Mouse (Mus musculus) kidney, postnatal 4 days (tissue): ENCODE data around the gene Ccdc167.

Experiments used
- DNase-seq, 2 experiments: peaks; one replicate each; pipeline ENCODE4 v3.0.0; 2021; ENCODE audit warnings: mixed read lengths in 2 of 2

The Ccdc167 gene

DNA sequence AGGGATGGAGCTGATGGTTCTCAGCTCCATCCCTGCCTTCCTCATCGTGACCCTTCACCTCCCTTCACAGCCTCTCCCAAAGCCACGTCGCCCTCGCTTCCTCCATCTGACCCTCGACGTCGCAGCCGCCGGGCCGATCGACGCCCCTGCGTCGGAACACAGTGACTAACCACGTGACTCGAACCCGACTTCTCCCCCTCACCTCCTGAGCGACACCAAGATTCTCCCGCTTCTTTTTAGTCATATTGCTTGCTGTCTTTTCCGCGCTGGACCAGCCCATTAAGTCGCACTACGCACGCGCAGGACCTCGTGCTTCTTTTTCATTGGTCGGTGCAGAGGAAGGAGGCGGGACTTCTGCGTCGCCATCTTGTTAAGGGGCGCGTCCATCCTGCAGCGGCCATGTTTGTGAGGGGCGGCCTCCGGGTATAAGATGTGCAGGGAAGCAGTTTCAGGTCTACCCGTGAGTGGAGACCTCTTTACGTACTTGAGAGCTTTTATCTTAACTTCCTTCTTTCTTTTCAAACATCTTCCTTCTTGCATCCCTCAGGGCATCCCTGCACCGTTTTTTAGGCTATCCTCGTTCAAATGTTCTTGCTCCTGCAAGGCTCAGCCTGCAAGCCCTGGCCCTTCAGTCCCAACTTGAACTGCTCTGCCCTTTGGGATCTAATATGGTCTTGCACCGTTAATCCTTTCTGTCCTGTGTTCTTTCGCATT lies at the start of gene Ccdc167:
Gene Ccdc167, minus strand, starts transcription at position 313 of the 714 bp plus-strand sequence.
- peak; percentile 96 to 97 for DNase-seq

DNA sequence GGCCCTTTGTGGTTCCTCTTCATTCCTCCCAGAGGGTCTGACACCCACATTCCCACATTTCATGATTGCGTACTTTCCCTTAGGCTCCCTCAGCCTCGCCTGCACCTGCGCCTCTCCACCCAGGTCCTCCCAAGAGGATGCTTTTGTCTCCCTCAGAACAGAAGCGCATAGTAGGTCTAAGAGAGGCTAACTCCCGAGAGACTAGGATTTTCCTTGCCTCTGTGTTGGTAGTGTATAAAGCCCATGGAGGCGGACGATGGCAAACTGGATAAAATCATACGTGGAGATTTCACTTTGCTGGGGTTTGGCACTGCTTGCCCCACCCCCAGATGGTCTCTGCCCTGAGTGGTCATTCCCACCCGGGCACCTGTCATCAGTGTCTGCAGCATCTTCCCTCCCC lies 48.5 kb upstream of the Ccdc167 start:
- no peak for DNase-seq

DNA sequence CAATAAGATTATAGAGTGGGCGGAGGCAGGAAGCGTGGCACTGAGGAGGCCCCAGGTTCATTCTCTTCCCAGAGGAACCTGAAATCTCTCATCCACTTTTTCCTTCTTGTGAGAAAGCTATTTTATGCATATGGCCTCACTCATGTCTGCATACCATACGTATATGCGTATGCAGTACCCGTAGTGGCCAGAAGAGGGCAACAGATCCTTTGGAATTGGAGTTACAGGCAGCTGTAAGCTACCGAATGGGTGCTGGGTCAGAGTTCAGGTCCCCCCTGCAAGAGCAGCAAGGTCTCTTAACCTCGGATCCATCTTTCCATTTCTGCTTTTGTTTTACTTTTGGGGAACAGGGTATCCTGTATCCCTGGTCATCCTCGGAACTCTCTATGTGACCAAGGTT lies 45.7 kb upstream of the Ccdc167 start:
- peak; percentile 77 to 80 for DNase-seq

DNA sequence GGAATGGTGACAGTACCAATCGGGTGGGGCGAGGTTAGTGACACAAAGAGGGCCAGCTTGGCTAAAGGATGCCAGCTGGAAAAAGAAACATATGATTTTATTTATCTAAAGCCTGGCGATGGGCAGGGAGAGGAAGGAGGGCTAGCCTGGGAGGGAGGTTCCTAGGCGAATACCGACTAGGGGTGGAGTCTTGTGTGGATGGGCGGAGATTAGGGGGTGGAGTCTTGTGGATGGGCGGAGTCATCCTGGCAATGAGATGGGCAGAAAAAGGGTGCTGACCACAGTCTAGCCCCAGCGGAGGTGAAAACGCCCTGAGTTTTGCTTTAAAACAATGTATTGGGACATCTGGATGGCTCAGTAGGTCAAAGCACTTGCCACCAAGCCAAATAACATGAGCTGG lies 45.1 kb upstream of the Ccdc167 start:
- DNase-seq, result no peak

DNA sequence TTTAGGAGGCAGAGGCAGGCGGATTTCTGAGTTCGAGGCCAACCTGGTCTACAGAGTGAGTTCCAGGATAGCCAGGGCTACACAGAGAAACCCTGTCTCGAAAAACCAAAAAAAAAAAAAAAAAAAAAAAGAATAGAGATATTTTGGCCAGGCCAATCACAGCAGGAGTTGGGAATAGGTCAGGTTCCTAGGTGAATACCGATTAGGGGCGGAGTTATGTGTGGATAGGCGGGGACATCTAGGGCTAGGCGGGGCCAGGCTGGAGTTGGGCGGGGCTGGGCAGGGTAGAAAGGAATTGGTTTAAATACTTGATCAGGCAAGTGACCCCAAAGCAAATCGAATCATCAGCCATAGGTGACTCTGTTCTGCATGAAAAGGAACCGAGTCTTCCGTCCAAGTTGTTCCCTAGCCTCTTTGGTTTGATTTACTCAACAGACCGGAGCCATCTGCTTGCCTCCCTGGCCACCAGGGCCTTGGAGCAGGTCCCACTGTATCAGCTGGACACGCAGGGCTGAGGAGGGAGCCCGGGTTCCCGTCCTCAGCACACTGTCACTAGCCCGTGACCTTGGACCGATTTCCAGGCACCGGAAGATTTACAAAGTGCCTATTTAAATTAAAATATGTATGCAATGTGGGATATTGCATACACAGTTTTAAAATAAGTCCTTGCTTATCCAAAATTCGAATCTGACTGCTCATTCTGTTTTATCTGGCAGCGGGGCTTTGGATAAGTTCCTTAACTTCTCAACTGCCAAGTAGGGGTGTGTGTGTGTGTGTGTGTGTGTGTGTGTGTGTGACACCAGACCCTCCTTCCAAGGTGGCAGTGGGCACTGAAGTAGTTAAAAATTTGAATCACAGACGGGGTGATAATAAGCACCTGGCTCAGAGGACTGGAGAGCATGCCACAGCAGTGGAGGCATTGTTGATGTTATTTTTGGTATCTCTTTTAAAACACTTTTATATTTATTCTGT lies 43.8 kb upstream of the Ccdc167 start:
- peak; percentile 33 to 41 for DNase-seq

DNA sequence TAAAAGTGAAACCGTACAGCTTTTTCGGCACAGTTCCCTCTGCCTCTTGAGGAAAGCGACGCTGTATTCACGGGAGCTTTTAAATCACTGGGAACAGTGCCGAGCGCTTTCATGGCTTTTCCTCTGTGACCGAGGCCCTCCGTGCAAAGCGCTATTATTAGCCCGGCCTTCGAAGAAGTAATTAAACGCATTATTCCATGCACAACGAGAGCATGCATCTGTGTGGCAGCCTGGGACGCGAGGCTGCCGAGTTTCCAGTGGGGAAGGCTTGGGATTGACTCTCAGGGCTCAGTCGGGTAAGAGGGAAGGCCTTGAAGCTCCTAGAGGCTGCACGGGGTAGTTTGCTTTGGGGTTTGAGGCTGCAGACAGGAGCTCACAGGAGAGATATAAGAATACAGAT lies 43.1 kb upstream of the Ccdc167 start:
- DNase-seq, result peak; percentile 46 to 57

DNA sequence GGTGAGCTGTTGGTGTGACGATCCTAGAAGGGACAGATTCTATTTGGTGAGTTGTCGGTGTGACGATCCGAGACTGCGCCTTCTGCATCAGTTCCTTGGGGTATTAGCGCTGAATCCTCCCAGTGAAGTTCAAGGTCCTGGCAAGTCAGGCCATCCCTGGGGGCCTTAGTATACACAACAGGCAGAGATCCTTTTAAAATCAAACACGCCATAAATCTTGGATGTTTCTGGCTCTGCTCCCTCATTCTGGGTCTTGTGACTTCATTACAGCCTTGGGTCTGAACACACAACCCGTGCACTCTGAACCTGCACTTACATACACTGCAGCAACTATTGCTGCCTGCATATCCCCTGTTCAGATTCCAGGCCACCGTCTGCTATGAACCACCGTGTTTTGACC lies 39.5 kb upstream of the Ccdc167 start:
- no peak for DNase-seq

DNA sequence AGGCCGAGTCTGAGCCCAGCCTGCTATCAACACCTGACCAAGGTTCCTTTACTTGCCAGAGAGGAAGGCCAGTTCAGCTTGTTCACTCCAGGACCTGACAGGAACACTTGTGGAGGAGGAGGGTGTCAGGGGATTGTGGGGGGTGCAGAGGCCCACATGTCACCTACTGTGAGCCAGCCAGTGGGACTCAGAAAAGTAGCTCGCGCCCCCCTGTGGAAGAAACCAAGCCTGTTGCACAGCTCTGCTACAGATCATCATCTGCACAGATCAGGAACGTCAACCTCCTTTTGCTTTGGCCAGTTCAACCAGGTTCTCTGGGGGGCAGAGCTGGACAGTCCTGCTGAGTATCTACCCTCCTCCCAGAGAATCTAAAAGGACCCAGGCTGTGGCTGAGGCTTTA lies 37.7 kb upstream of the Ccdc167 start:
- no peak for DNase-seq

DNA sequence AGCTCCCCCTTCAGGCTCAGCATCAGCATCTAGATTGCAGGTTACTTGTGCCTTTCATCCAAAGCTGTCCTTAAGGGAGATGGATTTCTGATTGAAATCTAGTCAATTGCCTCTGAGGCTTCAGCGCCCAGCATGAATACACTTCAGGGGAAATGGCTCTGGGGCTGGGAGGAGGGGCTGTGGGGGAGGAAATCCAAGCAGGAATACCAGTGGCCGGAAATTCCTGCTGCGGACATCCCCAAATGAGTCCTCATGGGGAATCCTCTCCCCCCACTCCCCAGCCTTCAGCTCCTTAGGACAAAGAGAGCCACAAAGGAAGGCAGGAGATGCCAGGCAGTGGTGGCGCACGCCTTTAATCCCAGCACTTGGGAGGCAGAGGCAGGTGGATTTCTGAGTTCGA lies 30.6 kb upstream of the Ccdc167 start:
- DNase-seq, result peak; percentile 39 to 54

DNA sequence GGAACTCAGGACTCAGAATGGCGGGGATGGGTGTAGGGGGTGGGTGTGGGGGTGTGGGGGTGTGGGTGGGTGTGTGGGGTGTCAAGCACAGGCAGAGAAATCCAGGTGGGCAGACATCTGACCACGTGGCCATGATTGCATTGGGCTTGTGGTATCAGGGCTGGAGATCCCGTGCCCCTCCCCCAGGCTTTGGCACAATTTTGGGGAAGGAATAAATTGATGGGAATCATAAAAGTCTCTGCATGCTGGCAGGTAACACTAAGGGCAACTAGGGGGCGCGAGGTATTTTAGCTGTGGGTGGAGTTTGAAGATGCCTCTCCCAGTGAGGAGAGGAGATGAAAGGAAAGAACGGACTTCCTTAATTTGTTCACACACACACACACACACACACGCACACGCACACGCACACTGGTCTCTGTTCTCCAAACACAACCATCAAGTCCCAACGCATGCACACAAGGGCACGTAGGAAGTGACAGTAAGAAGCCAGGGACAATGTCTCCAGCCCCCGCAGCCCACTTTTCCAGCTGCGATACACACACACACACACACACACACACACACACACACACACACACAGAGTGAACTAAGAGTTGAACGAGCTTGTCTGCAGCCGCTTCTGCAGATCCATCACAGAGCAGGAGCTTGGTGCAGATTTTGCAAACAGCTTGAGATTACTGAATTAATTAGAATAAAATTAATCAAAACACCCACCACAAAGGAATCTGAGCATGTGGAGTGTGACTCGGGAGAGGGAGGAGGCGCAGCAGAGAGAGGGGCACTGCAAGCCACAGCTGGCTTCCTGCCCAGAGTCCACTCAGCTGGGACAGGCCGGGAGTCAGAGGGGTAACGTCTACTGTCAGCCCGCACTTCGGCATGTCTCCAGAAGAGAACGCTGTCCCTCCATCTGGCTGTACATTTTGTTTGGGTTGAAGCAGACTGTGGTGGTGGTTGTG lies 21.3 kb upstream of the Ccdc167 start:
- DNase-seq, result peak; percentile 89 to 94

DNA sequence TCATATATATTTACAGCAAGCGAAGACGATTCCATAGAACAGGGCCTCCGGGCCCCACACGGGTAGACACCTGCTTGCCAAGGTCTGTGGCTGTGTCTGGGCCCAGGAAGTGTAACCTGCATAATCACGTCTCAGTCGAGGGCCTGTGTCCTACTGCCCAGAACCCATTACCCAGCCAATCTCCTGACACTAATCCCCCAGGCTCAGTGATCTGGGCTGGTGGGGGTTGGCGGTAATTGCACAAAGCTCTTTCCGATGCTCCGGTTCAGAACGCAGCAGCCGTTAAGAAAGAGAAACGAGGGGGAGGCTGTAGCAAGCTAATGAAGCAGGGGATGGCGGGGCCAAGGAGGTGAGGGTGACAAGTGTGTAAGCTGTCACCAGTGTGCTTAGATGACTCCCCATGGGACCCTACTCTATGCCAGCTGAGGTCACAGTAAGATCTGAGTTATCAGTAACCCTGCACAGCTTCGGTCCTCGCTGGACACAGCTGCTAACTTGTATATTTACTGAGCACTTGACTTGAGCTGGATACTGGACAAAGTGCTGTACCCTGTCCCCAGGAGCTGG lies 19.7 kb upstream of the Ccdc167 start:
- peak; percentile 36 to 54 for DNase-seq

DNA sequence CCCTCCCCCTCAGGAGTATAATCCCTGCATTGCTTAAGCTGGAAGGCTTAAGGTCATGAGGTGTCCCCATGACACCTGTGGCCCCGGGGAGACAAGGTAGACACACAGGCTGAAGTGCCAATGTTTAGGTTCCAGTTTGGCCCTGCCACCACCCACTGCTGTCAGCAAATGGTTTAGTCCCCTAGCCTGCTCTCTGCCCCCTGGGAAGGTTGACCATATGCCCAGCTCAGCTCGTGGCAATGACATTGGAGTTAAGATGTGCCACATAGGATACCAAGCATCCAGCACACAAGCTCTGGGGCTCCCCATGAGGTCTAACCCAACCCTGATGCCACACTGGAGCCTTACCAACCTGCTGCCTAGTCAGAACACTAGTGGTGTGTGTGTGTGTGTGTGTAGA lies 15.7 kb upstream of the Ccdc167 start:
- DNase-seq, result no peak

DNA sequence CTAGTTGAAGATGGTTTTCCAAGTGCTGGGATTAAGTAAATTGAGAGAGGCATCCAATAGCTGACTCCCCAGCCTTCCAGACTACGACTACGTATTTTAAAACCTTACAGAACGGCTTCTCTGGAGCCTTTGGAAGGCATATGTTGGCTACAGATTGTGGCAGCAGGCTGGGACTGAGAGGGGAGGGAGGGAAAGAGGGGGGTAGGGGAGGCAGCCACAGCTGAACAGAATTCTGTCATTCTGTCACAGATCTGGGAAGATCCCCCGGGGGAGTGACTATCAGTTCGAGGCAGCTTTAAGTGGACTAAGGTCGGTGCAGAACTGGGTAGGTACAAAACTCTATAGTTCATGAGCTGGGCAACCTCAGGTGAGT lies 15.1 kb upstream of the Ccdc167 start:
- no peak for DNase-seq

DNA sequence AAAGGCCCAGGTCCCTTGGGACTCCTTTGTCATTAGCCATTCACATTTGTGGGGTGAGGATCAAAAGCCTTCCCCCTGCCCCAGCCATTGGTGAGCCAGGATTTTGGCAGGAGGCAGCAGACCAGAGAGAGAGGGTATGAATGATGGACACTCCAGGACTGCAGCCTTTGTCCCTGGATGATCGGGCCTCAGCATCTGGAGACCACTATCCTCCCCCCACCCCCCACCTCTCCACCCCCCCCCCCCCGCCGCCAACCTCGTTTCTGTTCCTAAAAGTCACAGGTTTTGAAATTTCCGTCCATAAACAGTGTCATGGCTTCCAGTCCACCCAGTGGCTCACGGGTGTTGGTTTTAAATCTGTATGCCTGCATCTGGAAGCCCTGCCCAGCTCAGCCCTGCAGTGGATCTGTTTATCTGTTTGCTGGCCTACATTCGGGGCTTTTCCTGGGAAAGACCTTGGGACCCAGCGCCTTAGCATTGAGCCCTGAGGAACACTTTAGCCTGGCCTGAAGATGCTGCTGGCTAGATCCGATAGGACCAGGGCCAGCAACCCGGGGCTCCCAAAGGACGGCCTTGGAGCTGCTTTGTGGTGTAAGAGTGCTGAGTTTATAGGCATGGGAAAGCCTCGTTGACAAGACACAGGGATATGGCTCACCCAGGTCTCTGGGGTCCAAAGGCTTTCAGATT lies 14.6 kb upstream of the Ccdc167 start:
- DNase-seq, result no peak

DNA sequence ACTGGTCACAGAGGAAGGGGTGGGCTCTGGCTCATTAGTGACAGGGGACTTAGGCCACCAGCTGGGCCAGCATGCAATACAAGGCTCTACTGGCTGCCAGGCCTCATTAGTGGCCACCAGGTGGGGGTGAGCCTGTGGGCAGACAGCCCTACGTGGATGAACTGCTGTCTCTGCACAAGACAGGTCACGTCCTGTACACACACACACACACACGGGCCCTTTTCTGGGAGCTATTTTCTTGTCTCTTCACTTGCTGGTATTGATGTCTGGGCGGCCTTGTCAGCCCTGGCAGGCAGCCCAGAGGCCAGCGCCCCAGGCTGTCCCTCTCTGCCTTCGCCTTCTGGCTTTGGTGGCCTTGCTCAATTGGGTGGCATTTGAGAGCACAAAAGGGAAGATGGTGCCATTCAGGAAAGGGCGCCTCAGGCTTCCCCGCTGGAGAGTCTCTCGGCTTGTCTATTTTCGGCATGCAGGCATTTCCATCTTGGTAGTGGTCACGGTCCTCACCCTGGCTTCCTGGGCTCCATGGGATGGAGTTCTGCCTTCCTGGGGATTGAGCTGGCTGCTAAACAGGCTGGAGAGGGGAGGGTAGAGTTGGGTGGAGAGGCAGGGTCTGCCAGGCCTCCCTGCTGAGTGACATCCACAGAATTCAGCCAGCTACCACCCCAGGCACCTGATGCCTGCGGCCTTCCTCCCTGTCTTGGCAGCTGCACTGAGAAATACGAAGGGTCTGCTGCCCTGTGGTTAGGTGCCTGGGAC lies 13.8 kb upstream of the Ccdc167 start:
- peak in 1 of 2 experiments; percentile 25 for DNase-seq

DNA sequence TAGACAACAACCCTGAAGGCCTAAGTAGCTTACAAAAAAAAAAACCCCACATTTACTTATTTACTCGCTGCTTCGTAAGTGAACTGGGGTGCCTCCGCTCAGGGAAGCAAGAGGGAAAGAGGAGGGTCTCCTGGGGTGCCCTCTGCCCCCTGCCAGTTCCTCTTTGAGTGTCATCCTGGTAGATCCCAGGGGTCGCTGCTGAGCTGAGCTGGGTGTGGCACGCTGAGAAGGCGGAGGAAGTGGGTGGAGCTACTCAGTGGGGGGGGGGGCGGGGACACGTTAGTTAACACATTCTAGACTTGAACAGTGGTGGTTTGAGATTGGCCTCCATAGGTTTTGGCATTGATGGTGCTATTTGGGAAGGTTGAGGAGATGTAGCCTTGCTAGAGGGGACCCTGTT lies 11.2 kb upstream of the Ccdc167 start:
- DNase-seq, result no peak

DNA sequence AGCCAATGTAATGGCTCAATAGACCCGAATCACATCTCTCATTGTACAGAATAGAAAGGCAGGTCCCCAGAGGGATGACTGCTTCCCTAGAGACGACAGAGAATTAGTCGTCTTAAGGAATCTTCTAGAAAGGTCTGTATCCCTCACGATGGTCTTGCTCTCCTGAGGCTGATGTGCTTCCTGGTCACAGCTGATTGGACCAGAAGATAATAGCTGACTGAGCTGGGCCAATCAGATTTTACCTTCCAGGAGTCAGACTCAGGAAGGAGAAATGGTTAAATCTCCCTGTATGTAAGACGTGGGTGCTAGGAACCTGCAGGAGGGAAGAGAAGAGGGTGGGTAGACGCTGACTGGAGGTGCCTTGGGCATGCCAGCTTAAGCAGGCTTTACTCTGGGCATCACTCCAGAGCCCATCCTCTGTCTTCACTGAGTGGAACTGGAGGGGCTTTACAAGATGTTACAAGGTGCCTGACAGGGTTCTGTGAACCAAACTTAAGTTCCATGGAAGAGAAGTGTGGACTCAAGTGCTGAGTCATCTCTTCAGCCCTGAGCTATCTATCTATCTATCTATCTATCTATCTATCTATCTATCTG lies 8.3 kb upstream of the Ccdc167 start:
- no peak for DNase-seq

DNA sequence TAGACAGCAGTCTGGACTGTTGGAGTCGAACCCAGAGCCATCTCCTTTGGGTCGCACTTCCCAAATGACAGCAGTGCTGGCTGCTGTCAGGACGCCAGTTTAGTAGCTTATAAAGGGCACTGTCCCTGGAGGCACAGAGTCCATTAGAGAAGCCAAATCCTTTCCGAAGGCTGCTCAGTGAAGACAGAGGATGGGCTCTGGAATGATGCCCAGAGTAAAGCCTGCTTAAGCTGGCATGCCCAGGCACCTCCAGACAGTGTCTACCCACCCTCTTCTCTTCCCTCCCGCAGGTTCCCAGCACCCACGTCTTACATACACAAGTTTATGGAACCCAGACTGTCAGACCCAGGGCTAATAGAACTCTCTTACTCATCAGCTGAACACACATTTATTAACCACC lies 7.8 kb upstream of the Ccdc167 start:
- no peak for DNase-seq

DNA sequence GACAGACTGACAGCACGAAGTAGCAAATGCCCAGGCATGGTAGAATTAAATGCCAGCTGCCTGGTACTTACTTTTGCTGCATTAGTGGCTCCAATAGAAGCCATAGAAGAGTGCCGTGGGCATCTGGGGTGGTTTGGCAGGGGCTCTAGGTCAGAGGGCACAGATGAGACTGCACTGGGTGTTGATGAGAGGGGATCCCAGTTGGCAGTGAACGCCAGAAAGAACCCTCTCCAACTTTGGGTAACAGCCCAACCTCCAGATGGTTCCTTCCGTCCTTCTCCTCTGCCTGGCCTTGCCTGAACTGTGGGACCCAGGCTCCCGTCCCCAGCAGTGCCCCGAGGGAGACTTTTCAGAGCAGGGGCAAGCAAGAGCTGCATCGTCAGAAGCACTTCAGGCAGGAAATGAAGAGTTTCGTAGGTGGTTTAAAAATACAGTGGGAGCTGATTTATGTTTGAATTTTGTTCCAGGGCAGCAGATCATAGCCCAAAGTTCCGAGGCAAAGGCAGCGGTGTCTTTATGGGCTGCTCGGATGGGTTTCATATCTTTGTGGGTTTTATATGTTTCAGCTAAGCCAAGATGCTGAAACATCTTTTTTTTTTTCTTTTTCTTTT lies 4.0 kb upstream of the Ccdc167 start:
- DNase-seq, result no peak
